Mouse (Mus musculus): ENCODE data around the gene Gfpt1.
"Not testable (repeated sequence)": the region's sequence is repeated elsewhere in the genome, so short reads cannot be mapped to it uniquely, and the experiment has no call there.

Gfpt1 gene

GRCm38 (mm10) chr6:87042004-87042336 is 676 bp upstream of the Gfpt1 start:
- DNase-seq (ENCODE audit: low read depth): no peak

GRCm38 (mm10) chr6:87043131-87043516 is 478 bp downstream of the Gfpt1 start:
- DNase-seq (ENCODE audit: low read depth): no peak

- no peak for DNase-seq (ENCODE audit: low read depth)
Measured at GRCm38 (mm10) chr6:87044895-87045294, 2.2 kb downstream of the Gfpt1 start.

GRCm38 (mm10) chr6:87045507-87045906 is 2.9 kb downstream of the Gfpt1 start:
- DNase-seq (ENCODE audit: low read depth): no peak

- not testable (repeated sequence) for DNase-seq (ENCODE audit: low read depth)
Measured at GRCm38 (mm10) chr6:87048712-87049111, 6.1 kb downstream of the Gfpt1 start.

- DNase-seq (ENCODE audit: low read depth): no peak
Measured at GRCm38 (mm10) chr6:87051886-87052425, 9.3 kb downstream of the Gfpt1 start.

GRCm38 (mm10) chr6:87054193-87054592 is 11.5 kb downstream of the Gfpt1 start:
- no peak for DNase-seq (ENCODE audit: low read depth)

GRCm38 (mm10) chr6:87059754-87060153 is 17.1 kb downstream of the Gfpt1 start:
- no peak for DNase-seq (ENCODE audit: low read depth)

GRCm38 (mm10) chr6:87063586-87063985 is 20.9 kb downstream of the Gfpt1 start:
- DNase-seq (ENCODE audit: low read depth): no peak

- no peak for DNase-seq (ENCODE audit: low read depth)
Measured at GRCm38 (mm10) chr6:87068209-87068608, 25.6 kb downstream of the Gfpt1 start.

- DNase-seq (ENCODE audit: low read depth): no peak
Measured at GRCm38 (mm10) chr6:87069195-87069900, 26.7 kb downstream of the Gfpt1 start.

- no peak for DNase-seq (ENCODE audit: low read depth)
Measured at GRCm38 (mm10) chr6:87070641-87071040, 28.0 kb downstream of the Gfpt1 start.

GRCm38 (mm10) chr6:87072759-87073158 is 30.1 kb downstream of the Gfpt1 start:
- DNase-seq (ENCODE audit: low read depth): no peak

GRCm38 (mm10) chr6:87075092-87075685 is 32.5 kb downstream of the Gfpt1 start:
- no peak for DNase-seq (ENCODE audit: low read depth)

- DNase-seq (ENCODE audit: low read depth): no peak
Measured at GRCm38 (mm10) chr6:87079457-87079856, 36.8 kb downstream of the Gfpt1 start.

GRCm38 (mm10) chr6:87085026-87085425 is 42.4 kb downstream of the Gfpt1 start:
- no peak for DNase-seq (ENCODE audit: low read depth)

GRCm38 (mm10) chr6:87088356-87088755 is 45.7 kb downstream of the Gfpt1 start:
- DNase-seq (ENCODE audit: low read depth): no peak

- DNase-seq (ENCODE audit: low read depth): no peak
Measured at GRCm38 (mm10) chr6:87090877-87091276, 48.2 kb downstream of the Gfpt1 start.

GRCm38 (mm10) chr6:87092476-87092875 is 49.8 kb downstream of the Gfpt1 start:
- no peak for DNase-seq (ENCODE audit: low read depth)

- DNase-seq (ENCODE audit: low read depth): not testable (repeated sequence)
Measured at GRCm38 (mm10) chr6:87093631-87094030, 51.0 kb downstream of the Gfpt1 start.

- DNase-seq (ENCODE audit: low read depth): no peak
Measured at GRCm38 (mm10) chr6:87099261-87099660, 56.6 kb downstream of the Gfpt1 start.

- DNase-seq (ENCODE audit: low read depth): peak; percentile 23
Measured at GRCm38 (mm10) chr6:87099671-87100296, 57.1 kb downstream of the Gfpt1 start.

All from naive thymus-derived CD4-positive, alpha-beta T cell, adult 2 months (primary cell).